Mouse (Mus musculus): Measurements from ENCODE around the gene Dnajc10.

DNA sequence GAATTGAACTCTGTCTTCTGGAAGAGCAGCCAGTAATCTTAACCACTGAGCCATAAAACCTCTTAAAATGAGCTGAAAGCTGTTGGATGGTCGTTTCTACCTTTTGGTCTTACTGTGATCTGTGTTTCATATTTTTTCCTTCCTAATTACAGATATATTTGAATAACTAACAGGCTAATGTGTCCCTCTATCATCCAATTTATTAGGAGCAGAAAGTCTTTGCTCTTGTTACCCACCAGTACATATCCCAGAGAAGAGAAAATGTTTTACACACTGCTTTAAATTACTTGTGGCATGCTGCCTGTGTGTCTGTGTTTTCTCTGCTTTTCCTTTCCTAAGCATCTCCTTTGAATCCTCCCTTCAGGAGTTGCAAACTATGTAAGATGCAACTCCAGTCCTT lies 1.1 kb upstream of the Dnajc10 start:
- TF ChIP-seq CTCF (IDR thresholded peaks at IDR 0.05; ENCODE audit: extremely low read depth, insufficient read depth, low read length) (no peak), POLR2A (IDR thresholded peaks at IDR 0.05; ENCODE audit: extremely low read depth, insufficient read depth, low read length) (no peak)

Measured in cortical plate, adult 2 months (tissue).